Mouse (Mus musculus) heart, adult 11 months (tissue): ENCODE results near the gene Ltbp3.

Source experiments
- DNase-seq: peaks from one replicate; pipeline ENCODE4 v3.0.0; 2022

Gene Ltbp3

GRCm38 (mm10) chr19:5724549-5724941 is 16.2 kb upstream of the Ltbp3 start:
- DNase-seq: peak; percentile 99

DNA sequence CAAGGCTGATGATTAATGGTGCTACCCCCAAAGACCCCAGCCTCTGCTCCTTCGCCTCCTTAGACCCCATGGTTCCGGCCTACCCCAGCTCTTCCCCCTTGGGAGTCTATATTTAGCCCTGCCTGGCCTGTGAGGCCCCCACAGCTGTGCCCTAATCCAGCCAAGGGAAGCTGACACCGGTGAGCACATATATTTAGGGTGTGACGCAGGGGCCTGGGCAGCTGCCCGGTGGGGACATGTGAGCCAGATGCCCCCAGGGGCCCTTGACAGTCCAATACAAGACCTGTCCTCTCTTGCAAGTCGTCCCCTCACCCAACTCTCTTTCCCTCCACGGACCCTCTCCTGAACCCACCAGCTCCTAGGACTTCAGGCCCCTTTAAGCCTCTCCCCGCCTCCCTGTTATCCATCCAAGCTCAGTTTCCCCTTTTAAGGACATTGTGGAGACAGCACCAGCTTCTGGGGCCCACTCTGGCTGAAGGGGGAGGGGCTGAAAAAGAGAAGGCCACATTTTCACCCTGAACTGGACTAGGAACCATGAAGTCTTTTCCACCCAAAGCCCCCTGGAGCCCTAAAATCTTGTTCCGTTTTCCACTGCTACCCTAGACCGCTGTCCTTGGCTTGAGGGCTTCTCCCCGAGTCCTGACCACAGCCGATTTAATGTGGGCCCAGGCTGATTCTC is 15.5 kb upstream of the Ltbp3 start:
- peak; percentile 99 for DNase-seq

GRCm38 (mm10) chr19:5725767-5726515 is 14.8 kb upstream of the Ltbp3 start, which contains the start of gene Ehbp1l1:
TSS of gene Ehbp1l1 (minus strand) at chr19:5726317.
- DNase-seq: peak; percentile 99

DNA sequence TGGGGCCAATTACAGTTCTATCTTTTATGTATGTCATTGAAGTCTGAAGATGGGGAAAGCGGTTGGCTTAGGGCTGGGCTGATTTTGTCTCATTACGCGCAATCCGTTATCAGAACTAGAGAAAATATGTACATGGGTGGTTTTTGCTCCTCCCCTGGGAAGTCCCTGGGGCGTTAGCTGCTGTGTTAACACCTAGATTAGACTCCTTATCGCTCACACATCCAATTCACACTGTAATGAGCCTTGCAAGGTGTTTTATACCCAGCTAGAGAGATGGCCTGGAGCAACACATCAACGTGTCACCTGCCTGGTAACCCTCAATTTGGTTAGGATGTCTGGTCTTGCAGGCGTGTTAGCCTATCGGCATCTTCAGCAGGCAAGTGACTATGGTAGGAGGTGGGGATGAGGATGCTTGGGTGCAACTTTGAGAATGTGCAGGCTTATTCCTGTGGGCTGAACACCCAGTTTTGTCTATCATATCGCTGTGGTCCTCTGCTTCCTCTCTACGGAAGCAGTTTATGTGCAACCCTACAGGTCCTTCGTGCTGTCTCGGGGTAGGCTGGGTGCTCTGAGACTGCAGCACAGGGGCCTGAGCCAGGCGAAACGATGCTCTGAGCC is 13.6 kb upstream of the Ltbp3 start:
- peak; percentile 95 for DNase-seq

DNA sequence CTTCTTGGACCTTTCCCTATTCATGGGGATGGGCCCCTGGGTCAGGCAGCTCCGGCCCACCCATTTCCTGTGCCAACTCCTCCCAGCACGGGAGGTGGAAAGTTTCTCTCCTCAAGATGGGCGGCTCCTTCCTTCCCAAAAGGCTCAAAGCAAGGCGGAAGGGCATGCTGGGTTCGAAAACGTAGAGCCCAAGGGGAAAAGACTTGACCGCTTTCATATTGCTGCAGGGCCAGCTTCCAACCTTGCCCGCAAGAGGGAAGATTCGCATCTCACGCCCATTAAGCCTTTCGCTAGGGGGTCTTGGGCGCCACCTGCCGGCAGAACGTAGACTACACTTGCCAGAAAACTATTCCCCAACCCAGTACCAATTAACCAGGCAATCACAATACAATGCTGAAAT is 13.0 kb upstream of the Ltbp3 start:
- peak; percentile 99 for DNase-seq

DNA sequence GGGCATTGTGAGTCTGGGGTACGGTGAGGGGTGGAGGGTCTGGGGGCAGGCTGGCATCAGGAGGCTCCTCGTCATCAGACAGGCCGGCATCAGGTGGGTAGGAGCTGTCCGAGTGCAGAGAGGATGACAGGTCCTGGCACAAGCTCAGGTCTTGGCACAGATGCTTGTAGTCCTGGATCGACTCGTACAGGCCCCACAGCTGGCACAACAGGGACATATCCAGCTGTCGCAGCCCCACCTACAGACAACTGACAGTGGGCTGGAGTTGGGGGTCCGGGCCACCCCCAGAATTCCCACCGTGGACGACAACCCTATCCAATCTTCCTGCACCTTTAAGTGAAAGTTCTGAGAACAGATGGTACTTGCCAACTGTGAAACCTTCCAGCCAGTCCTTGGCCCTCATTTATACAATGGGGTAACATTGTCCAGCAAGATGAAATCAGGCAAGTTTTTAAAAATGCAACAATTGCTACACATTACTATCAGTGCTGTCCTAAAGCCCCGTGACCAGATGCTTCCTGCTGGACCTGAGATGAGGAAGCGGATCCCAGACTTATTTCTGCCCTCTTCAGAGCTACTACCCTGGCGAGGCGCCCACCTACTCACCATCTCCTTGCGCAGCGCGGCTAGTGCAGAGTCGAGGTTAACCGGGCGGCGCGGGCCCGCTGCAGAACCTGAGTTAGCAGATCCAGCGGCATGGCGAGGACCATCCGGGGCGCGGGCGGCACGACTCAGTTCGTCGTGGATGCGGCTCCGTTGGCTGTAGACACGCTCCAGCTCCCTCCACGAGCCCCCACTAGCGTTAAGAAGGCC is 11.9 kb upstream of the Ltbp3 start:
- peak; percentile 97 for DNase-seq

DNA sequence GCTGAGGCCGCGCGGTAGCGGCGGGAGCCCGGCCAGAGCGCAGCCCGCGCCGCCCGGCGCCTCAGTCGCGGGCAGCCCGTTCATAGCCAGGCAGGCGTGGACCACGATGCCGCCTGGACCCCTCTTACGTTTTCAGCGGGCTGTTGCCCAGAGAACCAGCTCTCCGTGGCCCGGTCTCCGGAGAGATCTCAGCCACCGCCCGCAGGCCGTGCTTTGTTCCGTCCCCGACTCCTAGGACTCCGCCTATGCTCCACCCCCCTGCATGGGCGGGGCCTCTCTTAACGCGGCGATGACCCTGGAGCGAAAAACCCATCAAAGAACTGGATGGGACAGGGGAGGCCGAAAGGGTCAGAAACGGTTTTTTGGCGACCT is 11.3 kb upstream of the Ltbp3 start, which contains the start of gene Fam89b:
Gene Fam89b, minus strand, starts transcription at position 210 of the 372 bp plus-strand sequence.
- peak; percentile 99 for DNase-seq

DNA sequence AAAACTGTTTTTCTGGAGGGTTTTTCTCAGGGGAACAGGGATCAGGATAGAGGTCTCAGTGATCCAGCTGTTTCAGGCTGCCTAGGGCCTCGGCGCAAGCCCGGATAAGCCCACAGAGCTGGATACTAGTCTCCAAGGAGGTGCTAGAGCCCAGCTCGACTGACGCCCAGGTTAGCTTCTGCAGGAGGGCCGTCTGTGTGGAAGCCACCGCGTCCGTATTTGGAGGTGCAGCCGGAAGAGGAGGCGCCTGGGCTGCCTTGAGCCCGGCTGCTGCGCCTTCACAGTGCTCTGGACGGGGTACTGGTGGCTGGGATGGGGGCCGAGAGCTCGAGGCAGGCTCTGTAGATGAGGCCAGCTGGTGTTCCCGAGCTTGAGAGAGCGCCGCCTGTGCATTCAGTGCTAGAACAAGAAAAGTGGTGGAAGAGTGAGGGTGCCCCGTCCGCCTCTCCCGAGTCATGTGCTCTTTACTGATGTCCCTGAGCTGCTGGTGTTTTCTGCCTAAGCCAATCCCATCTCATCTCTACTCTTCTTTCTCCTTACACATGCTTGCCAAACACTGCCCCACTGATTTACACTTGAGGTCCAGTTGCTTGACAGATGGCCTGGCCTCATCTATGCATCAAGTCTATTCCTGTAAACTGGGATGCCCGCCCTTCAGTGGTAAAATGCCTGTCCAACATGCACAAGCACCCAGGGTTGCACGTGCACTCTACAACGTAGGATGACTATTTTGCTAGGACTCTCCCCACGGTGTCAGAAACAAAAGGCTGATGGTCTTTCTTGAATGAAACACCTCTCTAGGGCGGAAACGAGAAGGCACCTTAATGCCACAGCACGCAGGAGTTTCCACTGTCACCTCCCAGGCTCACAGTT is 10.2 kb upstream of the Ltbp3 start:
- peak; percentile 92 for DNase-seq

GRCm38 (mm10) chr19:5731264-5731978 is 9.3 kb upstream of the Ltbp3 start:
- peak; percentile 99 for DNase-seq

GRCm38 (mm10) chr19:5734325-5734724 is 6.4 kb upstream of the Ltbp3 start:
- DNase-seq: no peak

DNA sequence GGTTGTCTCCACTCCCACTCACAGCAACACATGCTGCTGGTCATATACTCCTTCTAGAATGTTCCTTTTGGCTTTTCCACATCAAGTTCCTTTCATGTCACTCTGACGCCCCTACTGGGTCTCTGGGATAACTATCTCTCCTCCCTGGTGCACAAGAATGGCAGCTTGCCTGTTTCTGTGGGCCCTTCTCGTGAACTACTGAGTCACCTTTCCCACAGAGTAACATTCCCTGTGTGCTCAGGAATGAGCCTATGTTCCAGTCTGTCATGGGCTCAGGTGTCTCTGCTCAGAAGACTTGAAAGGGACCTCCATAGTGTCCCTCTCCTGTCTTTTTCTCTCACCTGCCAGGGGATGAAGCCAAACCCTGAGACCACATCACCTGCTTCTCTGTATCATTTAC is 1.3 kb upstream of the Ltbp3 start:
- no peak for DNase-seq

DNA sequence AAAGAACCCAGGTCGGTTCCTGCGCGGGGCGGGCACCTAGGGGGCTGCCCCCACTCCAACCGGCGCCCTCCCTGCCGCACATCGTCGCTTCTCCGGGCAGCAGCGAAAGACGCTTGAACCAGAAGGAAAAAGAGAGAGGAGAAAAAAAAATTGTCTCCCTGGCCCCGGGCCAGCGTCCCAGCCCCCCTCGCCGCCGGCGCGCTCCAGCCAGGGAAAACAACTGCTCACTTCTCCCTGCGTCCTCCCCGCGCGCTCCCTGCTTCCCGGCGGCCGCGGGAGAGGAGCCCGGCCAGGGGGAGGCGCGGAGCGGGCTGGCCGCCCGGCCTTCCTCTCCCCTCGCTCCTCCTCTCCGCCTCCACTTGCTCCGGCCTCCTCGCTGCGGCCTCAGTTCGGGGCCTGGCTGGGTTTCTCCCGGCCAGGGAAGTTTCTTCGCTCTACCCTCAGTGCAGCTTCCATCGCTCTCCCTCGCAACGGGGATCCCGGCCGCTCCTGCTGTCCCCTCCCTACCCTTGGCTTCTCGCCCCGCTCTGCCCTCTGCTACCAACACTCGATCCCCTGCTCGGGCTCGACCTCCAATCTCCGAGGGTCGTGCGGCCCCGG is 1.0 kb downstream of the Ltbp3 start:
- DNase-seq: peak; percentile 99

DNA sequence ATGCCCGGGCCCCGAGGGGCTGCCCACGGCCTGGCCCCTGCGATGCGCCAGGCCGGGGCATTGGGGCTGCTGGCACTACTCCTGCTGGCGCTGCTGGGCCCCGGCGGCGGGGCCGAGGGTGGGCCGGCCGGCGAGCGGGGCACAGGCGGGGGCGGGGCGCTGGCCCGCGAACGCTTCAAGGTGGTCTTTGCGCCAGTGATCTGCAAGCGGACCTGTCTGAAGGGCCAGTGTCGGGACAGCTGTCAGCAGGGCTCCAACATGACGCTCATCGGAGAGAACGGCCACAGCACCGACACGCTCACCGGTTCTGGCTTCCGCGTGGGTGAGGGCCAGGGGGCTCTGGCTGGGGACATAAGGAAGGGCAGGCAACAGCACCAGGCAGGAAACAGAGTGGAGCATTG is 1.5 kb downstream of the Ltbp3 start:
- no peak for DNase-seq

- DNase-seq: peak; percentile 95
These were observed 2.9 kb downstream of the Ltbp3 start for GRCm38 (mm10) chr19:5743576-5743975.

DNA sequence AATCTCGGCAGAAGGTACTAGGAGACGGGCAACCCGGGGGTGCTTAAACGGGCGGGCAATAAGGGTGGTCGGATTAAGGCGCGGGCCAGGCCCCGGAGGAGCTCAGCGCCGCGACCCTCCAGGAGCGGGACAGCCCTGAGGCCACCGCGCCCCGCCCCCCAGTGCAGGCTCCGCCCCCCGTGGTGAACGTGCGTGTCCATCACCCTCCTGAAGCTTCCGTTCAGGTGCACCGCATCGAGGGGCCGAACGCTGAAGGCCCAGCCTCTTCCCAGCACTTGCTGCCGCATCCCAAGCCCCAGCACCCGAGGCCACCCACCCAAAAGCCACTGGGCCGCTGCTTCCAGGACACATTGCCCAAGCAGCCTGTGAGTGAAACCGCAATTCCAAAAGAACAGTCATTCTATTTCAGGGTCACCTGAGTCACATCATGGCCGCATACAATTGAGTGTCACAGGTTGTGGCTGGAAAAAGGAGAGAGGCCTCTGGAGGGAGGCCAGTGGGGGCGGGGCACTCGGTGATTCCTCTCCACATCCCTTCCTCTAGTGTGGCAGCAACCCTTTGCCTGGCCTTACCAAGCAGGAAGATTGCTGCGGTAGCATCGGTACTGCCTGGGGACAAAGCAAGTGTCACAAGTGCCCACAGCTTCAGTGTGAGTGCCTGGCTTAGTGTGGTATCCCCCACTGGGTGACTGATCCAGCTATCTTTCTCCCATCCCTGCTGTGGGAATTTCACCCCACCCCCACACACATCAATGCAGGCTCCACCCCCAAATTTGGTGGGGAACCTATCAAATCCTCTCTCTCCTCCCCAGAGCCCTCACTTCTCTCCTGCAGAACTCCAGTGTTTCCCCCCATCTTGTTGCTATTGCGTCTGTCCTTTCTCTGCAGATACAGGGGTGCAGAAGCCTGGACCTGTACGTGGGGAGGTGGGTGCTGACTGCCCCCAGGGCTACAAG is 5.3 kb downstream of the Ltbp3 start:
- DNase-seq: no peak

GRCm38 (mm10) chr19:5746907-5747363 is 6.2 kb downstream of the Ltbp3 start:
- DNase-seq: no peak

DNA sequence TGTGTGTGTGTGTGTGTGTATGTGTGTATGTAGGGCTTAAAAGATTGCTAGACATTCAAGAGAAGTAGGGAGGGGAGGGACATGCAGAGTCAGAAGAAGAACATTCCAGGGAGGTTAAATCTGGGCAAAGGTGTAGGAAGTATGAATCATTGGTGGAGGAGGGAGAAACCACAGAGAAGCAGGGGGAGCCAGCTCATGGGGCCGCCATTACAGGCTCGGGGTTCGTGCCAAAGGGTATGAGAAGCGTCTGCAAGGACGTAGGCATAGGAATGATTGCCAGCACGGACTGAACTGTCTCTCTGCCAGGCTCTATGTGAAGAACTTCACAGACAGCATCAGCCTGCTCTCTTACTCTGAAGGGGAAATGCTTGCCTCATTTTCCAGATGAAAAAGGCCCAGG is 8.8 kb downstream of the Ltbp3 start:
- no peak for DNase-seq

DNA sequence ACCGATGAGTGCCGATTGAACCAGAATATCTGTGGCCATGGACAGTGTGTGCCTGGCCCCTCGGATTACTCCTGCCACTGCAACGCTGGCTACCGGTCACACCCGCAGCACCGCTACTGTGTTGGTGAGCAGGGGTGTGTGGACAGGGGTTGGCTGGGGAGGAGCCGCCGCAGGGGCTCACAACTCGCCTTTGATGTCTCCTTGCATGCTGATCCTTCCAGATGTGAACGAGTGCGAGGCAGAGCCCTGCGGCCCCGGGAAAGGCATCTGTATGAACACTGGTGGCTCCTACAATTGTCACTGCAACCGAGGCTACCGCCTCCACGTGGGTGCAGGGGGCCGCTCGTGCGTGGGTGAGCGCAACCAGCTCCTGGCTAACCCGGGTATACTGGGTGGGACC is 10.2 kb downstream of the Ltbp3 start:
- DNase-seq: no peak

DNA sequence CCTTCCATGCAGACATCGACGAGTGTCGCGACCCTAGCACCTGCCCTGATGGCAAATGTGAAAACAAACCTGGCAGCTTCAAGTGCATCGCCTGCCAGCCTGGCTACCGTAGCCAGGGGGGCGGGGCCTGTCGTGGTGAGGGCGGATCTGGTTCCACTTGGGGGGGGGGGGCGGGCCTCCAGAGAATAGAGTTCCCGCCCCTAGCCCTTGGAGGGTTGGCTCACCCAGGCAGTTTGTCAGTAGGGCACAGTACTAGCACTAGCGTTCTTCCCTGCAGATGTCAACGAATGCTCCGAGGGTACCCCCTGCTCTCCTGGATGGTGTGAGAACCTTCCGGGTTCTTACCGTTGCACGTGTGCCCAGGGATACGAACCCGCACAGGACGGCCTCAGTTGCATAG is 11.0 kb downstream of the Ltbp3 start:
- DNase-seq: no peak
